9 mouse cellular contexts compared by ENCODE assay signal in genomic region chr11:120578694-120579243, GRCm38 (mm10). TPM values are rescaled to one million over a fixed set of nuclear protein-coding genes. Genes with fewer than 3 reads are reported as not detected.
DNase-seq lines count a peak whose midpoint lies in the region; ATAC-seq and TF ChIP-seq lines count a peak whose summit lies in the region.
"Had no signal": no experiment of that assay in that cellular context is flagged by ENCODE, and none has a peak within 500 bp of the region (broad histone marks: within the 10 kb centered on the region; RNA-seq: fewer than 3 reads in every experiment).

No protein-coding gene starts in this region.

- no peaks in the 10 kb centered on the region for H3K27me3 ChIP-seq in embryonic facial prominence, embryonic 14.5 days (replicated peaks; ENCODE audit: control insufficient read depth, insufficient read depth, low read length)
- H3K27me3 ChIP-seq in limb, embryonic 14.5 days (ENCODE audit: control insufficient read depth, insufficient read depth, low read length): no peaks in the 10 kb centered on the region

- 0 out of 2 replicates have a peak, but pooled peaks have one; percentile 6 for TF ChIP-seq POLR2A in lung, adult 2 months (IDR thresholded peaks at IDR 0.05; ENCODE audit: borderline replicate concordance, extremely low read depth, low read depth, low read length)
- TF ChIP-seq POLR2A in limb, embryonic 14.5 days (IDR thresholded peaks at IDR 0.05; ENCODE audit: borderline replicate concordance, extremely low read depth, insufficient read depth, insufficient read length): no peak

- peaks cover 1% of the 10 kb centered on the region; the same call in 1 of the 2 replicates for H3K9me3 ChIP-seq in embryonic facial prominence, embryonic 14.5 days (ENCODE audit: control insufficient read depth, low read length)
- no peaks in the 10 kb centered on the region for H3K9me3 ChIP-seq in limb, embryonic 14.5 days (ENCODE audit: control insufficient read depth, low read length)

- no peak overlapping the region for H3K4me3 ChIP-seq in lung, adult 2 months (replicated peaks; ENCODE audit: extremely low read depth, low read depth, low read length)
- no peak overlapping the region for H3K4me3 ChIP-seq in embryonic facial prominence, embryonic 14.5 days (ENCODE audit: low read depth, low read length)
- no peak overlapping the region for H3K4me3 ChIP-seq in limb, embryonic 14.5 days (replicated peaks; ENCODE audit: low read length)
- H3K4me3 ChIP-seq: erythroblast, embryonic 14.5 days had no signal

- no peak overlapping the region for H3K27ac ChIP-seq in embryonic facial prominence, embryonic 14.5 days (replicated peaks; ENCODE audit: low read depth, low read length)
- H3K27ac ChIP-seq in limb, embryonic 14.5 days (replicated peaks; ENCODE audit: low read depth, low read length): no peak overlapping the region

- WGBS in lung, adult 2 months: 80% methylated on average over 11 of the region's 11 CpGs
- 70% methylated on average over 11 of the region's 11 CpGs for WGBS in embryonic facial prominence, embryonic 14.5 days
- 80% methylated on average over 11 of the region's 11 CpGs for WGBS in limb, embryonic 14.5 days

- H3K36me3 ChIP-seq in embryonic facial prominence, embryonic 14.5 days (ENCODE audit: control insufficient read depth, insufficient read depth, low read length): peaks cover 38% of the 10 kb centered on the region
- H3K36me3 ChIP-seq in limb, embryonic 14.5 days (ENCODE audit: control insufficient read depth, insufficient read depth, low read length): peaks cover 34% of the 10 kb centered on the region

- TF ChIP-seq CTCF in lung, adult 2 months (IDR thresholded peaks at IDR 0.05; ENCODE audit: insufficient read depth, low read length): no peak

- 0 out of 2 replicates have a peak overlapping the region, but pooled peaks have one; percentile 94 for H3K9ac ChIP-seq in embryonic facial prominence, embryonic 14.5 days (ENCODE audit: low read depth, low read length)
- 0 out of 2 replicates have a peak overlapping the region, but pooled peaks have one; percentile 85 for H3K9ac ChIP-seq in limb, embryonic 14.5 days (ENCODE audit: low read depth, low read length, severe bottlenecking)

- ATAC-seq in embryonic facial prominence, embryonic 14.5 days (ENCODE audit: low read depth): no peak
- no peak for ATAC-seq in limb, embryonic 14.5 days (ENCODE audit: low FRiP score, low read depth)

- H3K4me2 ChIP-seq in embryonic facial prominence, embryonic 14.5 days (ENCODE audit: low read depth, low read length): no peak overlapping the region
- H3K4me2 ChIP-seq in limb, embryonic 14.5 days (replicated peaks; ENCODE audit: low read depth, low read length, severe bottlenecking): no peak overlapping the region

- H3K4me1 ChIP-seq in lung, adult 2 months (ENCODE audit: control insufficient read depth, insufficient read depth, low read length): peaks cover 20% of the 10 kb centered on the region
- peaks cover 16% of the 10 kb centered on the region for H3K4me1 ChIP-seq in embryonic facial prominence, embryonic 14.5 days (ENCODE audit: control insufficient read depth, insufficient read depth, low read length)
- peaks cover 25% of the 10 kb centered on the region for H3K4me1 ChIP-seq in limb, embryonic 14.5 days (ENCODE audit: control insufficient read depth, insufficient read depth, low read length)

- DNase-seq in cerebellum, adult 18-20 months: peak; percentile 19 to 33
- no peak for DNase-seq in cerebellum, adult 11 months
- DNase-seq in lung, adult 2 months: no peak
- no peak for DNase-seq in lung, postnatal 14 days
- no peak for DNase-seq in embryonic facial prominence, embryonic 14.5 days (ENCODE audit: low spot score)
- no peak for DNase-seq in limb, embryonic 14.5 days (ENCODE audit: low spot score)
- no peak for DNase-seq in right cerebral cortex, postnatal 4 days
- DNase-seq in urinary bladder, postnatal 36 days (ENCODE audit: low spot score in 2 of 2): no peak

RNA-seq across cellular contexts. Expression of gene Arhgdia, which starts 2.7 kb away (rescaled TPM):
- polyA plus RNA-seq in lung, adult 2 months (2012; rRNA removed): 890 and 923 TPM in 2 replicates
- 558 and 609 TPM in 2 replicates for polyA plus RNA-seq in embryonic facial prominence, embryonic 14.5 days (2014; fragmentation: Nextera tagmentation; extraction: Ambion mirVana)
- 610 and 750 TPM in 2 replicates for polyA plus RNA-seq in limb, embryonic 14.5 days (2012; rRNA removed)
- 566 and 572 TPM in 2 replicates for polyA plus RNA-seq in limb, embryonic 14.5 days (2014; fragmentation: Nextera tagmentation; extraction: Ambion mirVana)

RNA-seq across cellular contexts. Expression of gene P4hb, which starts 5.7 kb away (rescaled TPM):
- polyA plus RNA-seq in lung, adult 2 months (2012; rRNA removed): 192 and 254 TPM in 2 replicates
- polyA plus RNA-seq in embryonic facial prominence, embryonic 14.5 days (2014; fragmentation: Nextera tagmentation; extraction: Ambion mirVana): 996 and 1,037 TPM in 2 replicates
- 569 and 645 TPM in 2 replicates for polyA plus RNA-seq in limb, embryonic 14.5 days (2012; rRNA removed)
- 968 and 988 TPM in 2 replicates for polyA plus RNA-seq in limb, embryonic 14.5 days (2014; fragmentation: Nextera tagmentation; extraction: Ambion mirVana)

RNA-seq across cellular contexts. Expression of gene Alyref, which starts 19.4 kb away (rescaled TPM):
- polyA plus RNA-seq in lung, adult 2 months (2012; rRNA removed): 26.1 and 29.1 TPM in 2 replicates
- 406 and 433 TPM in 2 replicates for polyA plus RNA-seq in embryonic facial prominence, embryonic 14.5 days (2014; fragmentation: Nextera tagmentation; extraction: Ambion mirVana)
- 96.8 and 143 TPM in 2 replicates for polyA plus RNA-seq in limb, embryonic 14.5 days (2012; rRNA removed)
- polyA plus RNA-seq in limb, embryonic 14.5 days (2014; fragmentation: Nextera tagmentation; extraction: Ambion mirVana): 478 TPM in 2 replicates

RNA-seq across cellular contexts. Expression of gene Anapc11, which starts 19.5 kb away (rescaled TPM):
- polyA plus RNA-seq in lung, adult 2 months (2012; rRNA removed): 136 and 159 TPM in 2 replicates
- 238 and 242 TPM in 2 replicates for polyA plus RNA-seq in embryonic facial prominence, embryonic 14.5 days (2014; fragmentation: Nextera tagmentation; extraction: Ambion mirVana)
- 190 and 205 TPM in 2 replicates for polyA plus RNA-seq in limb, embryonic 14.5 days (2012; rRNA removed)
- polyA plus RNA-seq in limb, embryonic 14.5 days (2014; fragmentation: Nextera tagmentation; extraction: Ambion mirVana): 248 and 254 TPM in 2 replicates

RNA-seq across cellular contexts. Expression of gene Ppp1r27, which starts 27.8 kb away (rescaled TPM):
- 3.3 TPM in 1 of 2 replicates, not detected in the other for polyA plus RNA-seq in lung, adult 2 months (2012; rRNA removed)
- 9.6 and 9.7 TPM in 2 replicates for polyA plus RNA-seq in embryonic facial prominence, embryonic 14.5 days (2014; fragmentation: Nextera tagmentation; extraction: Ambion mirVana)
- 2.7 and 3.7 TPM in 2 replicates for polyA plus RNA-seq in limb, embryonic 14.5 days (2012; rRNA removed)
- polyA plus RNA-seq in limb, embryonic 14.5 days (2014; fragmentation: Nextera tagmentation; extraction: Ambion mirVana): 3.3 and 3.5 TPM in 2 replicates
- polyA plus RNA-seq: erythroblast, embryonic 14.5 days had no signal

Comparison
In these comparisons a context has a peak if more than half of its experiments do, and no peak if none do; other contexts are left out.
1. DNase-seq: peak in cerebellum, adult 18-20 months (2 of 2); none in cerebellum, adult 11 months (single experiment), lung, adult 2 months (single experiment), lung, postnatal 14 days (single experiment), embryonic facial prominence, embryonic 14.5 days (single experiment), limb, embryonic 14.5 days (single experiment), right cerebral cortex, postnatal 4 days (single experiment) and urinary bladder, postnatal 36 days (0 of 2).